Mouse (Mus musculus) heart, postnatal 0 days (tissue): ENCODE data around the gene Rplp0. TPM values are rescaled to one million over a fixed set of nuclear protein-coding genes. Genes with fewer than 3 reads are reported as not detected.

Source experiments
- ATAC-seq: fragments of 200-750 bp; cut with Nextera tagmentation; 2 replicates; pipeline ENCODE4 v1.8.0; 2017; ENCODE audit warnings: low read depth, moderate number of reproducible peaks, moderate library complexity; ENCODE audit not compliant: insufficient read depth
- DNase-seq: peaks from one replicate; pipeline ENCODE4 v3.0.0-alpha.2; 2016; ENCODE audit warnings: low spot score
- H3K27ac ChIP-seq: fragments of 300-500 bp; sonication (generic); 2 replicates; pipeline ENCODE4 v1.5.1; 2014; ENCODE audit warnings: low read depth, mild to moderate bottlenecking
- H3K27me3 ChIP-seq: fragments of 300-500 bp; sonication (generic); 2 replicates; pipeline ENCODE4 v1.6.1; 2014; ENCODE audit warnings: low read length, mixed read lengths; ENCODE audit not compliant: control insufficient read depth, insufficient read depth
- H3K36me3 ChIP-seq: fragments of 300-500 bp; sonication (generic); replicated peaks from 2 replicates; pipeline ENCODE4 v1.6.1; 2014; ENCODE audit warnings: low read length, mixed read lengths; ENCODE audit not compliant: control insufficient read depth, insufficient read depth
- H3K4me1 ChIP-seq: fragments of 300-500 bp; sonication (generic); 2 replicates; pipeline ENCODE4 v1.6.1; 2014; ENCODE audit warnings: antibody characterized with exemption; ENCODE audit not compliant: control insufficient read depth, insufficient read depth
- H3K4me2 ChIP-seq: fragments of 300-500 bp; sonication (generic); 2 replicates; pipeline ENCODE4 v1.6.1; 2014; ENCODE audit warnings: low read depth, mild to moderate bottlenecking, low read length, moderate library complexity
- H3K4me3 ChIP-seq: fragments of 300-500 bp; sonication (generic); 2 replicates; pipeline ENCODE4 v1.5.1; 2014; ENCODE audit warnings: low read depth, low read length
- H3K9ac ChIP-seq: fragments of 300-500 bp; sonication (generic); replicated peaks from 2 replicates; pipeline ENCODE4 v1.6.1; 2014; ENCODE audit warnings: low read depth, low read length, mixed read lengths
- H3K9me3 ChIP-seq: fragments of 300-500 bp; sonication (generic); replicated peaks from 2 replicates; pipeline ENCODE4 v1.6.1; 2016; ENCODE audit warnings: low read length; ENCODE audit not compliant: control insufficient read depth
- CTCF ChIP-seq: IDR thresholded peaks from 2 replicates; pipeline ENCODE4 v1.5.1; 2016; ENCODE audit warnings: antibody characterized with exemption, control low read depth, low read depth
- EP300 ChIP-seq: IDR thresholded peaks from 2 replicates; pipeline ENCODE4 v1.6.1; 2016; ENCODE audit warnings: antibody characterized with exemption, low read depth
- WGBS: fragments of 180-500 bp; shearing (Covaris S2); extraction: QIAGEN DNeasy Blood & Tissue Kit; methylation state at CpG from one replicate; pipeline ENCODE4 v1.1.7; 2014; 5-methylcytosine and 5-hydroxymethylcytosine counted together
- polyA plus RNA-seq: library from polyadenylated mRNA; unstranded; fragments of >200 nt; fragmentation: Nextera tagmentation; extraction: Ambion mirVana; gene quantifications from 2 replicates; pipeline ENCODE4 v1.2.1, GENCODE M21; 2015
- total RNA-seq: library from RNA; depleted of rRNA; stranded (reverse); fragments of >200 nt; gene quantifications from 2 replicates; pipeline ENCODE4 v1.2.3, GENCODE M21; 2014; ENCODE audit warnings: low replicate concordance

Gene Rplp0
- total and polyA plus RNA-seq, 2 experiments from 2014 or later: 877 to 2,522 TPM

DNA sequence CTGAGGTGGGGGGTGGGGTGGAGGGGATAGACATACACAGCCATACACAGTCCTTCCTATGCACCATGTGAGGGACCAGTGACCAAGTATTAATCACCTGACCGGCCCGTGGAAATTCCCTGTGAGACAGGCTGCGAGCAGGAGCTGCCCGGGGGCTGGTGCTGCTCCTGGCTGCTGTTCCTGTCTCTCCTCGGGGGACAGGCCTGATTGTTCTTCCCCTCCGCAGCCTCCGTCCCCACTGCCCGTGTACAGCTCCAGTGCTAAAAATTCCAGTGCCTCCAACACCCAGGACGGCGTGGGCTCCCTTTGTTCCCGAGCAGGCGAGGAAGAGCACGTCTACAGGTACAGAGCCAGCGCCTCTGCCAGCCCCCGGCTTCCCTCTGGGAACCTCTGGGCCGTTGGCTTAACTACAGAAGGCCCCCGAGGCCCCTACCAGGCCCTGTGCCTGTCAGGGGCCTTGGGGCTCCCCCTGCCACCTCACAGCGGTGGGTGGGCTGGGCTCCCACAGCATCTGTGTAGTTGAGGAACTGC lies 14.5 kb upstream of the Rplp0 start:
- no peak for ATAC-seq
- H3K27me3 ChIP-seq: no peaks in the 10 kb centered on the region
- TF ChIP-seq CTCF (no peak), EP300 (no peak)
- no peak overlapping the region; the same call in 1 of the 2 replicates for H3K27ac ChIP-seq
- no peak overlapping the region for H3K4me2 ChIP-seq
- no peak overlapping the region for H3K4me3 ChIP-seq
- no peak for DNase-seq
- WGBS: 66% methylated on average over 18 of the region's 18 CpGs
- no peak overlapping the region for H3K9ac ChIP-seq
- peaks cover 50% of the 10 kb centered on the region for H3K36me3 ChIP-seq
- H3K4me1 ChIP-seq: peaks cover 21% of the 10 kb centered on the region
- H3K9me3 ChIP-seq: no peaks in the 10 kb centered on the region

- ATAC-seq (no peak), DNase-seq (no peak)
- Histone ChIP-seq H3K27ac (no peak overlapping the region), H3K4me1 (peaks cover 21% of the 10 kb centered on the region), H3K9ac (no peak overlapping the region), H3K4me3 (no peak overlapping the region), H3K36me3 (peaks cover 56% of the 10 kb centered on the region), H3K27me3 (no peaks in the 10 kb centered on the region), H3K9me3 (no peaks in the 10 kb centered on the region), H3K4me2 (no peak overlapping the region)
- TF ChIP-seq CTCF (no peak), EP300 (no peak)
- 93% methylated on average over 14 of the region's 14 CpGs for WGBS
Measured at GRCm38 (mm10) chr5:115545636-115546035, 13.6 kb upstream of the Rplp0 start.

DNA sequence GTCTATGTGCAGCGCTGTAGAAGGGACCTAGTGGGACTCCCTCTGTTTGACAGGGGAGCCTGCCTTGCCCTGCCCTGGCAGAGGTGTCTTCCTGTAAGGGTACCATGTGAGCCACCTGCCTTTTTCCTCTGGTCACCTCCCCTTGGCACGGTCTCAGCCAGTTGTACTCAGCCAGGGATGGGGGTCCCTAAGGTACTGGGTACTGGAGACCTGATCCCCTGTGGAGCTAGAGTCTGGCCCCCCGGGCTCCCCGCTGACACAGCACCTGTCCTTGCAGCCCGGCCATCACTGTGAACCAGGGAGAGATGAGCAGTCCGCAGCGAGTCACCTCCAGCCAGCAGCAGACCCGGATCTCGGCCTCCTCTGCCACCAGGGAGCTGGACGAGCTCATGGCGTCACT lies 12.7 kb upstream of the Rplp0 start:
- 74% methylated on average over 11 of the region's 11 CpGs for WGBS
- Histone ChIP-seq H3K36me3 (peaks cover 63% of the 10 kb centered on the region), H3K9ac (no peak overlapping the region), H3K4me2 (no peak overlapping the region), H3K27me3 (no peaks in the 10 kb centered on the region), H3K9me3 (no peaks in the 10 kb centered on the region), H3K27ac (peak overlapping the region; percentile 12; the same call in 1 of the 2 replicates), H3K4me1 (peaks cover 21% of the 10 kb centered on the region), H3K4me3 (no peak overlapping the region)
- no peak for DNase-seq
- no peak for ATAC-seq
- TF ChIP-seq CTCF: no peak
- TF ChIP-seq EP300: no peak

GRCm38 (mm10) chr5:115547014-115547413 lies 12.3 kb upstream of the Rplp0 start:
- Histone ChIP-seq H3K9ac (0 out of 2 replicates have a peak overlapping the region, but pooled peaks have one; percentile 2), H3K4me1 (peaks cover 21% of the 10 kb centered on the region), H3K4me3 (no peak overlapping the region)

GRCm38 (mm10) chr5:115547421-115547820 lies 11.8 kb upstream of the Rplp0 start:
- Histone ChIP-seq H3K27me3 (no peaks in the 10 kb centered on the region), H3K36me3 (peaks cover 72% of the 10 kb centered on the region), H3K9ac (no peak overlapping the region), H3K9me3 (no peaks in the 10 kb centered on the region), H3K4me3 (no peak overlapping the region), H3K27ac (peak overlapping the region; percentile 12; the same call in 1 of the 2 replicates), H3K4me2 (no peak overlapping the region), H3K4me1 (peaks cover 21% of the 10 kb centered on the region)
- TF ChIP-seq CTCF: no peak
- no peak for DNase-seq
- 78% methylated on average over 7 of the region's 7 CpGs for WGBS
- no peak for ATAC-seq

More at GRCm38 (mm10) chr5:115547014-115547413, 12.3 kb upstream of the Rplp0 start:
- no peak for DNase-seq
- Histone ChIP-seq H3K36me3 (peaks cover 68% of the 10 kb centered on the region), H3K27me3 (no peaks in the 10 kb centered on the region), H3K4me2 (no peak overlapping the region), H3K9me3 (no peaks in the 10 kb centered on the region), H3K27ac (peak overlapping the region; percentile 12; the same call in 1 of the 2 replicates)
- no peak for ATAC-seq
- no peak for TF ChIP-seq CTCF
- no peak for TF ChIP-seq EP300
- WGBS: 67% methylated on average over 6 of the region's 6 CpGs
